Mouse (Mus musculus): ENCODE results near the gene Fdxr. TPM values are rescaled to one million over a fixed set of nuclear protein-coding genes. Genes with fewer than 3 reads are reported as not detected.

Gene Fdxr
- polyA plus RNA-seq, 1 experiment from 2014 or later: 6.9 TPM

DNA sequence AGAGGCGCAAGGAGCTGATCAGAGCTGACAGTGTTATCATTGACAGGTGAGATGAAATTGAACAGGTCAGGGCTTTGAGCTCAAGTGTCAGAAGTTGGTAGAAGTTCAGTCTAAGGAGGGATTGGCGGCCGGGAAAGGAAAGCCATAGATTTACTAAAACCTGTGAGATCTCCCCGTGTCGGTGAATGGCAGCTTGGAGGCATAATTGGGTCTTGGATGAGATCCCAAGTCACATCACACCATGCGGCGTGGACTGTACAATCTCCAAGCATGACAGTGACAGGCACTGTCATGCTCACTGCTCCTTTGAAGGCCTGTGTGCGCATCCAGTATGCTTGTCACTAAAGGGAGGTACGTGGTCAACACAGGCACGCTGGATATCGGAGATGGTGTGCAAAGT lies 13.9 kb downstream of the Fdxr start:
- Histone ChIP-seq H3K4me1 (ENCODE audit: insufficient read depth, low read depth, low read length) (no peaks in the 10 kb centered on the region; the same call in 1 of the 2 replicates), H3K9ac (replicated peaks; ENCODE audit: low read depth) (no peak overlapping the region), H3K4me2 (replicated peaks; ENCODE audit: low read depth, low read length) (no peak overlapping the region), H3K4me3 (ENCODE audit: low read depth, low read length) (no peak overlapping the region), H3K27me3 (replicated peaks; ENCODE audit: insufficient read depth, low read length) (peaks cover 75% of the 10 kb centered on the region), H3K9me3 (ENCODE audit: low read length) (no peaks in the 10 kb centered on the region), H3K27ac (ENCODE audit: low read length) (no peak overlapping the region), H3K36me3 (ENCODE audit: insufficient read depth, low read length) (0 out of 2 replicates have a peak, but pooled peaks cover 2% of the 10 kb centered on the region)
- WGBS: 73% methylated on average over 11 of the region's 11 CpGs
- DNase-seq (ENCODE audit: low spot score) (no peak), ATAC-seq (no peak)
- TF ChIP-seq EP300 (IDR thresholded peaks at IDR 0.05) (no peak), CTCF (IDR thresholded peaks at IDR 0.05) (no peak)

DNA sequence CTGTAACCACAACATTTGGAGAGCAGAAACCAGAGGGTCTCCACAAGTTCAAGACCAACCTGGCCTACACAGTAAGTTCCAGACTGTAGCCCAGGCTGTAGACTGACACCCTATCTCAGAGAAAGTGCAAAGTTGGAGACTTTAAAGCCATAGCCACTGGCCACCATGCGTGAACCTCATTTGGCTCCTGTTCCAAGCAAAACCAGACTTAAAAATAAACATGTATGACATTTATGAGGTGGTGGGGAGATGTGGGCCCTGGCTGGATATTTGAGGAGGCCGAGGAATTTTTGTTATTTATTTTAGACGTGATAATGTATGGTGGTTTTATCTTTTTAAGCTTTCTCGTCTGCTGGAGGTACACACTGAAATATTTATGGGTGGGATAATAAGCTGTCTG lies 17.7 kb downstream of the Fdxr start:
- 21% methylated on average over 4 of the region's 4 CpGs for WGBS
- no peaks in the 10 kb centered on the region for H3K36me3 ChIP-seq (ENCODE audit: insufficient read depth, low read length)
- DNase-seq (ENCODE audit: low spot score) (no peak), ATAC-seq (no peak)
- H3K9me3 ChIP-seq (ENCODE audit: low read length): no peaks in the 10 kb centered on the region
- peaks cover 52% of the 10 kb centered on the region for H3K27me3 ChIP-seq (replicated peaks; ENCODE audit: insufficient read depth, low read length)
- no peak overlapping the region for H3K4me3 ChIP-seq (ENCODE audit: low read depth, low read length)
- H3K4me1 ChIP-seq (ENCODE audit: insufficient read depth, low read depth, low read length): no peaks in the 10 kb centered on the region
- TF ChIP-seq EP300 (IDR thresholded peaks at IDR 0.05): no peak
- TF ChIP-seq CTCF (IDR thresholded peaks at IDR 0.05): no peak
- H3K9ac ChIP-seq (replicated peaks; ENCODE audit: low read depth): no peak overlapping the region
- no peak overlapping the region for H3K4me2 ChIP-seq (replicated peaks; ENCODE audit: low read depth, low read length)
- H3K27ac ChIP-seq (ENCODE audit: low read length): no peak overlapping the region

DNA sequence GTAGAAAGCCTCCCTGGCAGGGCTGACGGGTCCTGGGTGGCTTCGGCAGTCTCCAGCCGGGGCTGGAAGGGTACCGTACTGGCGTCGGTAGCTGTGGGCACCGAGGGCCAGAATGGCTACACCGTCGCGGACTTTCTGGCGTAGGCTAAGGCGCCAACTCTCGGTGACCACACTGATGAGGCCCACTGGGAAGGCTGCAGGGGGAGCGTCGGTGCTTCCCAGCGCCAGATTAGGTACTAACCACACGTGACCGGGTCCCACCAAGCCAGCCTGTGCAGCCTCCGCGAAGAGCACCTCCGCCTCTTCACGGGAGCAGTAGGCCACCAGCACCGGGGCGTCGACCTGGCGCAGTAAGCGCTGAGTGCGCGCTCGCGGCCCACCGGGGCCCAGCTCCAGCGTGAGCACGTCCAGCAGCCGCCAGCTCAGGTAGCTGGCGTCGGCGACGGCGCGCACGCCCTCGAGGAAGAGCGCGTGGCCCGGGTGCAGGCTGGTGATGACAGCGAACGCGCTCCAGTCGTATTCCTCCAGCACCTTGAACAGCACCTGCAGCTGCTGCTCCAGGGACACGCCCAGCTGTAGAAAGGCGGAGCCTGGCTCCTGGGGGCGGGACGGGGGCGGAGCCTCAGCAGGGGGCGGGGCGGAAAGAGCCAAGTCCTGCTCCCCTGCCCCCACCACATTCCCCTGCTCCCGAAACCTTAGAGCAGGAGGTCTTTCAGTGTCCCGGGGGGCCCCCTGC lies 18.9 kb downstream of the Fdxr start:
- WGBS: 18% methylated on average over 50 of the region's 59 CpGs
- no peaks in the 10 kb centered on the region for H3K4me1 ChIP-seq (ENCODE audit: insufficient read depth, low read depth, low read length)
- no peak overlapping the region for H3K9ac ChIP-seq (replicated peaks; ENCODE audit: low read depth)
- no peaks in the 10 kb centered on the region for H3K9me3 ChIP-seq (ENCODE audit: low read length)
- no peak for TF ChIP-seq EP300 (IDR thresholded peaks at IDR 0.05)
- no peak for TF ChIP-seq CTCF (IDR thresholded peaks at IDR 0.05)
- H3K36me3 ChIP-seq (ENCODE audit: insufficient read depth, low read length): no peaks in the 10 kb centered on the region
- H3K4me3 ChIP-seq (ENCODE audit: low read depth, low read length): peak overlapping the region; percentile 5; the same call in 1 of the 2 replicates
- H3K27ac ChIP-seq (ENCODE audit: low read length): no peak overlapping the region
- H3K27me3 ChIP-seq (replicated peaks; ENCODE audit: insufficient read depth, low read length): peaks cover 41% of the 10 kb centered on the region
- DNase-seq (ENCODE audit: low spot score) (peak; percentile 58), ATAC-seq (peak; percentile 56)
- no peak overlapping the region for H3K4me2 ChIP-seq (replicated peaks; ENCODE audit: low read depth, low read length)

DNA sequence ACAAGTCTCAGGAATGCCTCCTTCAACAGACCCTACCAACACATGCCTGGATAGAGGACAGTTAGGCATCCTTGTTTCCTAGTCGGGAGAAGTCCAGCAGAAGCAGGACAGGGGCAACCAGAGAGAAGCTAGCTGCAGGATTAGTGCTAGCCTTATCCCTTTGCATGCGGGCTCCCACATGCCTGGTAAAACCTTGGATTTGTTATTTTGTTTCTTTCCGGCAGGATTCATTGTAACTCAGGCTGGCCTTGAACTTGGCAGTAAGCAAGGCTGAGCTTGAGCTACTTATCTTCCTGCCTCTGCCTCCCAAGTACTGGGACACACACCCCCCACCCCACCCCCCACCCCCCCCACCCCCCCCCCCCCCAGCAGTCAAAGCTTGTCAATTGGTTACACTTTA lies 25.6 kb downstream of the Fdxr start:
- no peaks in the 10 kb centered on the region for H3K36me3 ChIP-seq (ENCODE audit: insufficient read depth, low read length)
- no peak overlapping the region for H3K4me3 ChIP-seq (ENCODE audit: low read depth, low read length)
- H3K9ac ChIP-seq (replicated peaks; ENCODE audit: low read depth): no peak overlapping the region
- WGBS: 57% methylated on average over 3 of the region's 3 CpGs
- no peak overlapping the region for H3K4me2 ChIP-seq (replicated peaks; ENCODE audit: low read depth, low read length)
- no peaks in the 10 kb centered on the region for H3K9me3 ChIP-seq (ENCODE audit: low read length)
- TF ChIP-seq EP300 (IDR thresholded peaks at IDR 0.05) (no peak), CTCF (IDR thresholded peaks at IDR 0.05) (no peak)
- H3K27me3 ChIP-seq (replicated peaks; ENCODE audit: insufficient read depth, low read length): peaks cover 38% of the 10 kb centered on the region
- no peaks in the 10 kb centered on the region for H3K4me1 ChIP-seq (ENCODE audit: insufficient read depth, low read depth, low read length)
- no peak overlapping the region for H3K27ac ChIP-seq (ENCODE audit: low read length)
- ATAC-seq (no peak), DNase-seq (ENCODE audit: low spot score) (no peak)

DNA sequence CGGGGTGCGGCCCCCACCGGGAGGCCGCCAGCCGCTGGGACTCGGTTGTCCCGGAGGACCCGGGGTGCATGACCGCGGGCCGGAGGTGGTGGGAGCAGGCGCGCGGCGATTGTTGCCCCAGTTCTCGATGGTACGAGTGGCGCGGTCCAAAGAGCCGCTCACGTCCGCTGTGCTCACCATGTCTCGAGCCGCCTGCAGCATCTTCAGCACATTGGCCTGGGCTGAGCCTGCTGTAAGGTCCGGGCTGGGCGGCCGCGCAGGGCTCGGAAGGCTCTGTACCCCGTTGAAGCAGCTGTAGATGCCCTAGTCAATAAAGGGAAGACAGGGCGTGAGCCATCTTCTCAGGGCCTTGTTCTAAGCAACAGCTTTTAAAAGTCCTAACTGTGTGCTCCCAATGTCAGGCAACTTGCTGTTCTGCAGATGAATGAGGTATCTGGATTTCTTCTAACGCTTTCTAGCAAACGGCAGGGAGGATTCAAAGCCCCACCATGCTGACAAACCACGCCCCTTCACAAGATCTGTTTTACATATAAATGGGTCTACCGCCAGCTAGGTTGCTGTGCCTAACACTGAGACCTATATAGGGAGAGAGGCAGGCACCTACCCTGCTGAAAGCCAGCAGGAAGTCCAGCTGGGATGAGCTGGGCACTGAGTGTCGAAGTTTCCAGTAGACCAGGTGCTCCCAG lies 26.3 kb downstream of the Fdxr start:
- Histone ChIP-seq H3K27me3 (replicated peaks; ENCODE audit: insufficient read depth, low read length) (peaks cover 38% of the 10 kb centered on the region), H3K4me1 (ENCODE audit: insufficient read depth, low read depth, low read length) (no peaks in the 10 kb centered on the region), H3K9me3 (ENCODE audit: low read length) (no peaks in the 10 kb centered on the region), H3K4me3 (ENCODE audit: low read depth, low read length) (peak overlapping the region; percentile 30), H3K36me3 (ENCODE audit: insufficient read depth, low read length) (no peaks in the 10 kb centered on the region), H3K9ac (replicated peaks; ENCODE audit: low read depth) (no peak overlapping the region), H3K4me2 (replicated peaks; ENCODE audit: low read depth, low read length) (peak overlapping the region; percentile 50), H3K27ac (ENCODE audit: low read length) (no peak overlapping the region)
- no peak for DNase-seq (ENCODE audit: low spot score)
- no peak for ATAC-seq
- WGBS: 4% methylated on average over 29 of the region's 36 CpGs
- TF ChIP-seq CTCF (IDR thresholded peaks at IDR 0.05): no peak
- TF ChIP-seq EP300 (IDR thresholded peaks at IDR 0.05): no peak

DNA sequence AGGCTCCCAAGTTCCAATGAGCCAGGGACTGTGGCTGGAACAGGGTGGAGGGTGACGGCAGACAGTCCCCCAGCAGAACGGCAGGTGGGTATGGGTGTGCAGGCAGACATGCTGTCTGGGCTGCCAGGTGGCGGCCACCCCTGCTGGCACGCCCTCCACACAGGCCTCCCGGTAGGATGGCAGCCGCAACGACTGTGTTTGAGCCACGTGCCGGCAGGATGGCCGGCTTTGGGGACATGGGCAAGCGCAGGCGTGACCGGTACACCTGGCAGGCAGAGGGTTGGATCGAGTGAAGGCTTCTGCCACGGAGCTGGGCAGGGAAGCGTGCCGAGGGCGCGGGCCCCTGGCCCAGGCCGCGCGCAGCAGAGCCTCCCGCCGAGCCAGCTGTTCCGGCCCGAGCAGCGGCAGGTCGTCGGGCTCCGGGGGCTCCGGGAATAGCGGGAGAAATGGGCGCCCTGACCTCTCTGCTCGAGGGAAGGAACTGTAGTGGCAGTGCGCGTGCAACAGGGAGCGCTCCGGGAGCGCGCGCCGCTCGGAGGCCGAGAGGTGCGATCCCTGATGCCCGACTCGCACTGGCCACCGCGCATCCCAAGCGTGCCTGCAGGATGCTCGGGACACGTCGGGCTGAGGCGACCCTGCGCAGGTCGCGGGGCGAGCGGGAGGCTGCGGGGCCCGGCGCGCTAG lies 27.0 kb downstream of the Fdxr start:
- Histone ChIP-seq H3K36me3 (ENCODE audit: insufficient read depth, low read length) (0 out of 2 replicates have a peak, but pooled peaks cover 2% of the 10 kb centered on the region), H3K9ac (replicated peaks; ENCODE audit: low read depth) (no peak overlapping the region), H3K4me1 (ENCODE audit: insufficient read depth, low read depth, low read length) (no peaks in the 10 kb centered on the region), H3K27me3 (replicated peaks; ENCODE audit: insufficient read depth, low read length) (peaks cover 38% of the 10 kb centered on the region), H3K4me3 (ENCODE audit: low read depth, low read length) (peak overlapping the region; percentile 30), H3K4me2 (replicated peaks; ENCODE audit: low read depth, low read length) (peak overlapping the region; percentile 50), H3K27ac (ENCODE audit: low read length) (no peak overlapping the region), H3K9me3 (ENCODE audit: low read length) (no peaks in the 10 kb centered on the region)
- ATAC-seq (no peak), DNase-seq (ENCODE audit: low spot score) (no peak)
- WGBS: 7% methylated on average over 47 of the region's 63 CpGs
- TF ChIP-seq EP300 (IDR thresholded peaks at IDR 0.05) (no peak), CTCF (IDR thresholded peaks at IDR 0.05) (peak; percentile 49)
